Mouse (Mus musculus): ENCODE measurements around the gene Sec23a.
A peak's percentile ranks its signal among the peaks of the same experiment; 100 is the strongest.
"Not testable (repeated sequence)": the region's sequence is repeated elsewhere in the genome, so short reads cannot be mapped to it uniquely, and the experiment has no call there.

The Sec23a gene

DNA sequence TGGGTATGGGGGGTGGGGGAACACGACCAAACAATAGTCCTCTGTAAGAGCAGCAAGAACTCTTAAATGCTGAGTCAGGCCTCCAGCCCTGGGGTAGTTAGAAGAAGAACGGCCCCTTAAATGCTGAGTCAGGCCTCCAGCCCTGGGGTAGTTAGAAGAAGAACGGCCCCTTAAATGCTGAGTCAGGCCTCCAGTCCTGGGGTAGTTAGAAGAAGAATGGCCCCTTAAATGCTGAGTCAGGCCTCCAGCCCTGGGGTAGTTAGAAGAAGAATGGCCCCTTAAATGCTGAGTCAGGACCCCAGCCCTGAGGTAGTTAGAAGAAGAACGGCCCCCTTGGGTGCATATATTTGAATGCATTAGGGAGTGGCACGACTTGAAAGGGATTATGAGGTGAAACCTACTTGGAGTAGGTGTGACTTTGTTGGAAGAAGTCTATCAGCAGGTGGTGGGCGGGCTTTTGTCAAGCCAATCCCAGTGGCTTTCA, 30.6 kb downstream of the Sec23a start:
- DNase-seq, result not testable (repeated sequence)

DNA sequence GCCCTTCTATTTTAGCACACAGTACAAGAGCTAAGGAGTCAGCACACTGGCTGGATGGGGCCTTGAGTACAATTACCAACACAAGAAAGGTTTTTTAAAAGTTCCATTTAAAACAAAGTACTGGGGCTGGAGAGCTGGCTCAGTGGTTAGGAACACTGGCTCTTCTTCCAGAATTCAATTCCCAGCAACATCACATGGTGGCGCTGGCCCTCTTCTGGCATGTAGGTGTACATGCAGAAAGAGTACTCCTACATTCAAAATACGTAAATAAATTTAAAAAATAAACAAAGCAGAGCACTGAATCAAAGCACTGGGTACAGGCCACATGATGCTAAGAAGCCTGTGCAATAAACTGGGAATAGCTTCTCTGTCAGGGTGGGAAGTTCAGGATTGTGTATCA, 34.9 kb downstream of the Sec23a start:
- no peak for DNase-seq

- no peak for DNase-seq
Observed at GRCm38 (mm10) chr12:58964583-58964982, 47.2 kb downstream of the Sec23a start.

GRCm38 (mm10) chr12:58960844-58961243, 51.0 kb downstream of the Sec23a start:
- DNase-seq, result no peak

- no peak for DNase-seq
Observed at GRCm38 (mm10) chr12:58956624-58957023, 55.2 kb downstream of the Sec23a start.

DNA sequence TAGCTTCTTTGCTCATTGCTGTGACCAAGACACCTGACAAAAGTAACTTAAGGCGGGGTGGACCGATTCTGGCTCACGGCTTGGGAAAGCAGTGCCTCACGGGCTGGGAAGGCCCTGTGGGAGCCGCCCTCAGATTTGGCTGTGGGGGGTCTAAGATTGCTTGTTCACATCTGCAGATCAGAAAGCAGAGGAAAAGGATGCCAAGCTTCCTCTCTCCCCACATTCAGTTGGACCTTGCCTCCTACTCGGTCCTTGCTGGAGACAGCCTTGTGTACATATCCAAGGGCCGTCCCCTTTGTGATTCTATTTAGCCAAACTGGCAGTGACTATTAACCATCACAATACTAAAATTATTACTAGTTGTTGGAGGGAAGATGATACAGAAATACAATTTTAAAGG, 55.7 kb downstream of the Sec23a start:
- DNase-seq, result no peak

- DNase-seq, result no peak
Observed at GRCm38 (mm10) chr12:58947879-58948278, 63.9 kb downstream of the Sec23a start.

GRCm38 (mm10) chr12:58947231-58947630, 64.6 kb downstream of the Sec23a start:
- peak; percentile 43 for DNase-seq

GRCm38 (mm10) chr12:58942544-58942943, 69.3 kb downstream of the Sec23a start:
- no peak for DNase-seq

DNA sequence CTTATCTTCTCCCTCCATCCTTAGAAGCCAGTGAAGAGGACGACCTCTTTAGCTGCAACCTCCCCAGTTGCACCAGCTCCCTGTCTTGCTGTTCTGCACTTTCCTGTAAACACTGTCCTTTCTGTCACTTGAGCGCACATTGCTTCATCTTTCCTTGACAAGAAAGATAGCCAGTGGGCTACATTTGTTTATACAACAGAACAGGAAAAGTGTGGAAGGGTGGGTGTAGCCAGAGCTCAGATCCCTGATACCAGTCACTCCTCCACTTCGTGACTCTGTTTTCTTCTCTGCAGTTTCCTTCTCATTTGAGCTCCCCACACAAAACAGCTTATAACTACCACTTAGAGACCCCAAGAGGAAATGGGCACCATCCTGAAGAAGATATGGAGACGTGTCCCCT, 77.2 kb downstream of the Sec23a start:
- no peak for DNase-seq

DNA sequence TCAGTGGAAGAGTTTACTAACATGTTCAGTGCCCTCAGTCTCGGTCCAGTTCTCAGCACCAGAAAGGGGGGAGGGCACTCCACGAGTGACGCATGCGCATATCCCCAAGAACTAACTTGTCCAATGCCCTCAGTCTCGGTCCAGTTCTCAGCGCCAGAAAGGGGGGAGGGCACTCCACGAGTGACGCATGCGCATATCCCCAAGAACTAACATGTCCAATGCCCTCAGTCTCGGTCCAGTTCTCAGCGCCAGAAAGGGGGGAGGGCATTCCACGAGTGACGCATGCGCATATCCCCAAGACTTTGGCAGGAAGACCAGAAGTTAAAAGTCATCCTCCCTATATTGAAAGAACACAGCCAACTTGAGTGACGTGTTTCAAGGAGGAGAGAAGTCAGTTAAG, 86.8 kb downstream of the Sec23a start:
- DNase-seq, result no peak

GRCm38 (mm10) chr12:58924025-58924424, 87.8 kb downstream of the Sec23a start:
- DNase-seq, result no peak

DNA sequence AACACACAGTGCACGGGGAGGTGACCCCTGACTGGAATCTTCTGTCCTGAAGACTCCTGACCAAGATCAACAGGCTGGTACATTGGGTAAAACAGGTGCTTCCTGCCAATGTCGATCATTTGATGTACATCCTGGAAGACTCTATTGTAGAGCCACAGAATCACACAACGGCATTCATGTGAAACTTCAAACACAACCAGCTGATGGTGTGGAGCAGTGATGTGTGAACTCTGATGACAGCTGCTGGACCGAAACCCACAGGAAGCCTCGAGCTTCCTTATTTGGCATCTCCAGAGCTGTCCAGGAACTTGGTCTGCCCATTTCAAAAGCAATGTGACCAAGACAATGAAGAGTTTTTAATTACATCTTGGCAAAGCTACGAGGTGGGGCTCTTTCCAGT, 91.0 kb downstream of the Sec23a start:
- no peak for DNase-seq

DNA sequence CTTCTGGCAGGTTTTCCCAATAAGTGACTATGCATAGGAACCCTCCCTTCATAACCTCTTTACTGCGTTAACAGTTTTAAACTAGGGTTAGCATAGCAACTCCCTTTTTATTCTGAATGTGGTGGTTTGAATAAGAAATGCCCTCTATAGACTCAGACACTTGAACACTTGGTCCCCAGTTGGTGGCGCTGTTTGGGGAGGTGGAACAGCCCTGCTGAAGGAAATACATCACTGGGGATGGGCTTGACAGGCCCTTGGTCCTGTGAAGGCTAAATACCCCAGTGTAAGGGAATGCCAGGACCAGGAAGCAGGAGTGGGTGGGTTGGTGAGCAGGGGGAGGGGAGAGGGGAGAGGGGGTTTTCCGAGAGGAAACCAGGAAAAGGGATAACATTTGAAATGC, 92.3 kb downstream of the Sec23a start:
- DNase-seq, result no peak

GRCm38 (mm10) chr12:58909826-58910225, 102.0 kb downstream of the Sec23a start:
- no peak for DNase-seq
